Mouse (Mus musculus): ENCODE data around the gene Rpl15. TPM values are rescaled to one million over a fixed set of nuclear protein-coding genes. Genes with fewer than 3 reads are reported as not detected.
A peak's percentile ranks its signal among the peaks of the same experiment; 100 is the strongest.

The Rpl15 gene
- total and polyA plus RNA-seq, 3 experiments: 1,059 to 2,467 (median 2,059) TPM

GRCm38 (mm10) chr14:18240132-18240531 lies 31.1 kb downstream of the Rpl15 start:
- Histone ChIP-seq H3K79me2 (replicated peaks; ENCODE audit: control insufficient read depth, extremely low read depth, insufficient read depth, poor library complexity, severe bottlenecking) (no peaks in the 10 kb centered on the region), H3K36me3 (replicated peaks in 1 of 2; ENCODE audit: control insufficient read depth in 1 of 2, insufficient read depth in 1 of 2, low read length in 1 of 2) (no peaks in the 10 kb centered on the region), H3K27ac (ENCODE audit: insufficient read depth, low read depth) (no peak overlapping the region), H3K9me3 (replicated peaks; ENCODE audit: low read length) (no peaks in the 10 kb centered on the region), H3K4me1 (ENCODE audit: control insufficient read depth in 1 of 2, insufficient read depth in 2 of 2) (peaks cover 0 to 24% of the 10 kb centered on the region in 2 experiments; a peak in 2 of 4 replicates), H3K27me3 (replicated peaks) (peaks cover 13% of the 10 kb centered on the region), H3K9ac (ENCODE audit: insufficient read depth, low read depth) (no peak overlapping the region), H3K4me2 (ENCODE audit: insufficient read depth, low read depth, poor library complexity, severe bottlenecking) (no peak overlapping the region), H3K4me3 (replicated peaks in 1 of 3; ENCODE audit: low read depth in 2 of 3, low read length in 2 of 3, poor library complexity in 1 of 3) (no peak overlapping the region)
- in situ Hi-C loops (cut with MboI; ENCODE audit: low pct_ligation_motif_present, low pct_unique_long_range_greater_than_20kb, low sequenced_read_pairs) (no loop called here), dilution Hi-C loops (cut with MboI; ENCODE audit: extremely low pct_ligation_motif_present, extremely low pct_unique_long_range_greater_than_20kb, low sequenced_read_pairs) (no loop called here)
- DNase-seq (ENCODE audit: extremely low read depth): no peak
- no peak for TF ChIP-seq SMC3 (IDR thresholded peaks at IDR 0.05; ENCODE audit: low read depth, low read length)
- TF ChIP-seq RCOR1 (conservative IDR thresholded peaks at IDR 0.05; ENCODE audit: low read depth, low read length): no peak
- no peak for TF ChIP-seq UBTF (IDR thresholded peaks at IDR 0.05; ENCODE audit: low read depth, low read length)
- TF ChIP-seq EP300 (IDR thresholded peaks at IDR 0.05; ENCODE audit: low read length): no peak
- TF ChIP-seq MXI1 (IDR thresholded peaks at IDR 0.05; ENCODE audit: low read depth, low read length): no peak
- TF ChIP-seq ELF1 (IDR thresholded peaks at IDR 0.05; ENCODE audit: low read depth, low read length): no peak
- TF ChIP-seq TCF12 (IDR thresholded peaks at IDR 0.05; ENCODE audit: low read depth, low read length): no peak
- TF ChIP-seq GABPA (IDR thresholded peaks at IDR 0.05; ENCODE audit: insufficient replicate concordance, low read depth, low read length): no peak

- Histone ChIP-seq H3K4me2 (ENCODE audit: insufficient read depth, low read depth, poor library complexity, severe bottlenecking) (peak within 1 kb of the TSS; percentile 83), H3K27ac (ENCODE audit: insufficient read depth, low read depth) (peak within 1 kb of the TSS; percentile 39; the same call in 1 of the 2 replicates), H3K27me3 (replicated peaks) (peaks cover 12% of the 10 kb centered on the region), H3K4me1 (ENCODE audit: control insufficient read depth in 1 of 2, insufficient read depth in 2 of 2) (peaks cover 0 to 34% of the 10 kb centered on the region in 2 experiments; a peak in 2 of 4 replicates), H3K79me2 (replicated peaks; ENCODE audit: control insufficient read depth, extremely low read depth, insufficient read depth, poor library complexity, severe bottlenecking) (no peaks in the 10 kb centered on the region), H3K36me3 (replicated peaks in 1 of 2; ENCODE audit: control insufficient read depth in 1 of 2, insufficient read depth in 1 of 2, low read length in 1 of 2) (no peaks in the 10 kb centered on the region), H3K9me3 (replicated peaks; ENCODE audit: low read length) (no peaks in the 10 kb centered on the region), H3K9ac (ENCODE audit: insufficient read depth, low read depth) (peak within 1 kb of the TSS; percentile 56), H3K4me3 (replicated peaks in 1 of 3; ENCODE audit: low read depth in 2 of 3, low read length in 2 of 3, poor library complexity in 1 of 3) (peak within 1 kb of the TSS; percentile 60 to 84 (median 67))
- DNase-seq (ENCODE audit: extremely low read depth): peak; percentile 97
- TF ChIP-seq ZKSCAN1 (IDR thresholded peaks at IDR 0.05; ENCODE audit: borderline replicate concordance, low read depth, low read length) (no peak), ZMIZ1 (IDR thresholded peaks at IDR 0.05; ENCODE audit: low read depth, low read length) (no peak), MAZ (IDR thresholded peaks at IDR 0.05; ENCODE audit: low read depth, low read length) (0 out of 2 replicates have a peak, but pooled peaks have one; percentile 39), MYC (IDR thresholded peaks at IDR 0.05; ENCODE audit: low read depth, low read length) (peak; percentile 9; the same call in 1 of the 2 replicates), ZC3H11A (IDR thresholded peaks at IDR 0.05; ENCODE audit: low read depth, low read length) (no peak), POLR2A (IDR thresholded peaks at IDR 0.05; ENCODE audit: low read depth, low read length) (peak; percentile 22; the same call in 1 of the 2 replicates), ZNF384 (IDR thresholded peaks at IDR 0.05; ENCODE audit: low read depth, low read length) (no peak), NELFE (IDR thresholded peaks at IDR 0.05; ENCODE audit: low read depth, low read length) (no peak), MAX (IDR thresholded peaks at IDR 0.05; ENCODE audit: low read length) (no peak), USF2 (conservative IDR thresholded peaks at IDR 0.05; ENCODE audit: low read depth, low read length) (no peak; the same call in 1 of the 2 replicates), BHLHE40 (IDR thresholded peaks at IDR 0.05; ENCODE audit: low read depth, low read length) (peak; percentile 3; the same call in 1 of the 2 replicates), E2F4 (IDR thresholded peaks at IDR 0.05; ENCODE audit: insufficient replicate concordance, low read depth, low read length) (no peak), EP300 (IDR thresholded peaks at IDR 0.05; ENCODE audit: low read length) (no peak), POLR2AphosphoS2 (IDR thresholded peaks at IDR 0.05; ENCODE audit: low read depth, low read length) (no peak), MXI1 (IDR thresholded peaks at IDR 0.05; ENCODE audit: low read depth, low read length) (peak; percentile 86; the same call in 1 of the 2 replicates), UBTF (IDR thresholded peaks at IDR 0.05; ENCODE audit: low read depth, low read length) (no peak), KAT2A (IDR thresholded peaks at IDR 0.05; ENCODE audit: insufficient replicate concordance, low read length) (no peak), JUND (conservative IDR thresholded peaks at IDR 0.05; ENCODE audit: low read depth, low read length) (no peak), CTCF (conservative IDR thresholded peaks at IDR 0.05 in 1 of 2, IDR thresholded peaks at IDR 0.05 in 1 of 2; ENCODE audit: low read depth in 2 of 2, low read length in 2 of 2) (peak in 1 of 2 experiments; percentile 24; a peak in 1 of 4 replicates), ELF1 (IDR thresholded peaks at IDR 0.05; ENCODE audit: low read depth, low read length) (peak; percentile 77)
- in situ Hi-C loops (cut with MboI; ENCODE audit: low pct_ligation_motif_present, low pct_unique_long_range_greater_than_20kb, low sequenced_read_pairs): loop anchor here (5.0 kb wide), 1 partner anchor 33 kb away; the partner anchor contains the start of genes Nkiras1 and Rpl15
- dilution Hi-C loops (cut with MboI; ENCODE audit: extremely low pct_ligation_motif_present, extremely low pct_unique_long_range_greater_than_20kb, low sequenced_read_pairs): no loop called here
These were observed 32.1 kb downstream of the Rpl15 start, which contains the start of gene Nr1d2 for GRCm38 (mm10) chr14:18238750-18239731. Gene Nr1d2, minus strand, starts transcription at chr14:18239127.

Measured in CH12.LX (cell line).